Mouse (Mus musculus) bone marrow, adult 2 months (tissue): ENCODE measurements around the gene Gm11437. TPM values are rescaled to one million over a fixed set of nuclear protein-coding genes. Genes with fewer than 3 reads are reported as not detected.

Source experiments
- H3K27ac ChIP-seq: fragments of 200-500 bp; 2 replicates; pipeline ENCODE4 v1.5.1; 2012; ENCODE audit warnings: low read depth, mild to moderate bottlenecking, control low read depth, inconsistent platforms, low read length; ENCODE audit not compliant: control insufficient read depth, poor library complexity, insufficient read depth
- H3K4me1 ChIP-seq: fragments of 200-500 bp; 2 replicates; pipeline ENCODE4 v1.6.1; 2011; ENCODE audit warnings: low read length; ENCODE audit not compliant: control insufficient read depth, insufficient read depth
- H3K4me3 ChIP-seq: fragments of 200-500 bp; replicated peaks from 2 replicates; pipeline ENCODE3; 2011; ENCODE audit warnings: mild to moderate bottlenecking, low read depth, low read length, control low read depth; ENCODE audit not compliant: control insufficient read depth
- CTCF ChIP-seq: fragments of 200-500 bp; IDR thresholded peaks from 2 replicates; pipeline ENCODE4 v1.5.1; 2011; ENCODE audit warnings: low read length, control low read depth; ENCODE audit not compliant: control insufficient read depth, insufficient read depth
- POLR2A ChIP-seq: fragments of 200-500 bp; IDR thresholded peaks from 2 replicates; pipeline ENCODE4 v1.6.1; 2011; ENCODE audit warnings: low read depth, mild to moderate bottlenecking, control low read depth, low read length, borderline replicate concordance; ENCODE audit not compliant: control insufficient read depth
- WGBS: fragments of 180-500 bp; shearing (Covaris S2); methylation state at CpG from one replicate; pipeline ENCODE4 v1.1.7; 2018; 5-methylcytosine and 5-hydroxymethylcytosine counted together
- polyA plus RNA-seq: library from polyadenylated mRNA; stranded (reverse); fragments of >200 nt; gene quantifications from 2 replicates; pipeline ENCODE4 v1.2.4, GENCODE M21; 2011; ENCODE audit warnings: low replicate concordance; ENCODE audit not compliant: missing spikeins, insufficient read depth, insufficient read length

The Gm11437 gene
- polyA plus RNA-seq, 1 experiment, result not detected

DNA sequence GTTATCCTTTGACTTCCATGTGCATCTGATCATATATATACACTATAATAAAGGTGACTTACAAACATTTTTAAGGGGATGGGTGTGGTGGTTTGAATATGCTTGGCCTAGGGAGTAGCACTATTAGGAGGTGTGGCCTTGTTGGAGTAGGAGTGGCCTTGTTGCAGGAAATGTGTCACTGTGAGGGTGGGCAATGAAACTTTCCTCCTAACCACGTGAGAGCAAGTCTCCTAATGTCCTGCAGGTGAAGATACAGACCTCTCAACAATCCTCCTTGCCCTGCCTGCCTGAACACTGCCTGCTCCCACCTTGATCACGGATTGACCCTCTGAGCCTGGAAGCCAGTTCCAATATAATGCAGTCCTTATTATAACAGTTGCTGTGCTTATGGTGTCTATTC, 60.1 kb downstream of the Gm11437 start:
- TF ChIP-seq CTCF (no peak), POLR2A (no peak)
- WGBS, result 58% methylated on average over 2 of the region's 2 CpGs
- no peaks in the 10 kb centered on the region for H3K4me1 ChIP-seq
- no peak overlapping the region for H3K27ac ChIP-seq
- no peak overlapping the region for H3K4me3 ChIP-seq

- Histone ChIP-seq H3K4me3 (no peak overlapping the region), H3K27ac (no peak overlapping the region), H3K4me1 (no peaks in the 10 kb centered on the region)
- 91% methylated on average over 6 of the region's 6 CpGs for WGBS
- no peak for TF ChIP-seq CTCF
- TF ChIP-seq POLR2A, result no peak
These were observed 63.2 kb downstream of the Gm11437 start for GRCm38 (mm10) chr11:84104036-84104435.

GRCm38 (mm10) chr11:84101182-84101581, 66.1 kb downstream of the Gm11437 start:
- H3K4me3 ChIP-seq, result no peak overlapping the region
- no peak overlapping the region for H3K27ac ChIP-seq
- TF ChIP-seq POLR2A, result no peak
- H3K4me1 ChIP-seq, result no peaks in the 10 kb centered on the region

Other genes with a start within 250 kb of the Gm11437 start
- 12.6 and 19.4 TPM in 2 replicates for gene Ddx52, start 225.4 kb downstream of the Gm11437 start, polyA plus RNA-seq
- 7.8 and 14.2 TPM in 2 replicates for gene Synrg, start 203.0 kb downstream of the Gm11437 start, polyA plus RNA-seq
- gene Dusp14, start 98.2 kb downstream of the Gm11437 start, polyA plus RNA-seq, result 3.1 TPM in 1 of 2 replicates, not detected in the other
- gene Tada2a, start 37.9 kb downstream of the Gm11437 start, polyA plus RNA-seq, result 13.6 and 30.5 TPM in 2 replicates
- 3.3 and 5.5 TPM in 2 replicates for gene Acaca, start 37.8 kb downstream of the Gm11437 start, polyA plus RNA-seq